Mouse (Mus musculus) mouse embryonic stem cell (cell line): ENCODE results near the gene Crocc.

Source experiments
- in situ Hi-C, 2 experiments: fragments of 300-500 bp; cut with MboI; formaldehyde crosslinking; loops; 1 replicate in 1 of 2; 3 replicates in 1 of 2; pipeline ENCODE4 v1.14.3; 2019 to 2020; ENCODE audit warnings: low sequenced_read_pairs in 2 of 2, low pct_unique_long_range_greater_than_20kb in 1 of 2, mixed read lengths in 1 of 2; ENCODE audit not compliant: unreplicated experiment in 1 of 2

The Crocc gene

DNA sequence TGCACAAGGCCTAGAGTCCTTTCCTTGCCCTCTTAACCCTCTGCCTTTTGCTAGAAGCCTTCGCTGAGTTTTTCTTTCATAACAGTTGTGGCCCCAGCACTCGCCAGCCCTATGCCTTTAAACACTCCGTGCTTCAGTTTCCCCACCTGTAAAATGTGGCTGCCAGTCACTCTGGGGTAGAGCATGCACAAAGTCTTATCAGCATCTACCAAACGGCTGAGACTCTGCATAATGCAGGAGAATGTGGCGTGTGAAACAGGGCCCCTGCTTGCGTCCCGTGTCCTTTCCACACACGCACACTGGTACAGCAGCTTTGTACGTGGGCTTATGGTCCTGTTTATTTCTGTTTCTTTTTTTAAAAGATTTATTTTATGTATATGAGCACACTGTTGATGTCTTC is 63.5 kb downstream of the Crocc start:
- in situ Hi-C loops = no loop called here

- in situ Hi-C loops = no loop called here
These were observed 64.5 kb downstream of the Crocc start for GRCm38 (mm10) chr4:140995811-140996210.

DNA sequence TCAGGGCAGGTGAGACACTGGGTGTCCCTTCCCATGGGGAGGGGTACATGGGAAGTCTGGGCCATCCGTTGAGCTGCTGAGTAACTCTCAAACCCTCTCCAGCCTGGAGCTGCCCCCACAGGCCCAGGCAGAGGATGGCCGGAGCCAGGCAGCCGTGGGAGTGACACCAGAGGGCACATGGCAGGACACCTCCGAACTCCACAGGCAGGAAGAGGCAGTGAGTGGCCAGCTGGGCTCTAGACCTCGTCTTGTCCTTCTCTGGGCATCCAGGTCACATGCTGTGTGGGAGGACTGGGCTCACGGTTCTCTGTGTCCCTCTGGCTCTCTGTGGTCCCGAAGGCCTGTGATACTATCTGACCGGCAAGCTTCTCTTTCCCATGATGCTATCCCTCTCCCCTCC is 66.5 kb downstream of the Crocc start:
- in situ Hi-C loops = no loop called here

DNA sequence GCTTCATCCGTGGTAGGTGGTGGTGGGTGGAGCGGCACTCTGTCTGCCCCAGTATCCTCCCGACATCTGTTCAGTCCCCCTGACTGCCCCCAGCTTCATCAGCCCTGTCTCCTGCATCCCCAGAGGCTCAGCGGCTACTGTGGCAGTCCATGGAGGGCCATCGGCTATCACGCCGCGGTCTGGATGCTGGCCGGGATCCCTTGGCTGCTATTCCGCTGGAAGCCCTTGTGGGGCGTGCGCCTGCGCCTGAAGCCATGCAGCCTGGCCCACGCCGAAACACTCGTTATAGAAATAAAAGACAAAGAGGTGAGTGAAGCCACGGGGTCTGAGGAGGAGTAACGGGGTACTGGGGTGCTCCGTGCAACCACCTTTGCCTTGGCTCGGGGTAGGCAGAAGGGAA is 68.1 kb downstream of the Crocc start:
- in situ Hi-C loops = no loop called here

- in situ Hi-C loops = no loop called here
These were observed 70.9 kb downstream of the Crocc start for GRCm38 (mm10) chr4:140989447-140989846.

GRCm38 (mm10) chr4:140988706-140989290 is 71.6 kb downstream of the Crocc start:
- in situ Hi-C loops = no loop called here

- in situ Hi-C loops = no loop called here
These were observed 72.9 kb downstream of the Crocc start for GRCm38 (mm10) chr4:140987476-140987875.

GRCm38 (mm10) chr4:140986711-140987395 is 73.5 kb downstream of the Crocc start, which contains the start of gene Atp13a2:
TSS of gene Atp13a2 (plus strand) at chr4:140986873.
- in situ Hi-C loops = no loop called here

DNA sequence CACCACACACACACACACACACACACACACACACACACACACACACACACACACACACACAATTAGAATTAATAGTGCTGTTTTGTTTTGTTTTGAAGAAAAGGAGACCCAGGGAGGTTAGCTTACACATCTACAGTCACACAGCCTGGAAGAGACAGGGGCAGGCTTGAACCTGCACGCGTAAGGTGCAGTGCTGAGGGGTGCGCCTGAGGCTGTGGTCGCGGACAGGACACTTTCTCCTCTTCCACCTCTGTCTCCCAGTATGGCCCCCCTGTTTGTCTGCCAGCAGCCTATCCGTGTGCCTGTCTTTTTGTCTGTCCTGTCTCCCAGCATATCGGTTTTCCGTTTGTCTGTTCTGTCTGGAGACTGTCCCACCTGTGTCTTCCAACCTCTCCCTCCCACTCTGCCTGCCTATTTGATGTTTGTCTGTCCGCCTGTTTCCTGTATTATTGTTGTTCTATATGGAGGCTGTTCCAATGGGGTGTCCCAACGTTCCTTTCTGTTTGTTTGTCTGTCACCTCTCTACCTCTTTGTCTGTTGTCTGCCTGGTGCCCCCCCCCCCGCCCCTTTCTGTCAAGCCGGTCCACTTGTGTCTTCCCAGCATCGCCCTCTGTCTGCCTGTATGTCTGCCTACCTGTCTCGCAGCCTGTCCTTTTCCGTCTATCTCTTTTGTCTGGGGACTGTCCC is 74.2 kb downstream of the Crocc start:
- in situ Hi-C loops = no loop called here

DNA sequence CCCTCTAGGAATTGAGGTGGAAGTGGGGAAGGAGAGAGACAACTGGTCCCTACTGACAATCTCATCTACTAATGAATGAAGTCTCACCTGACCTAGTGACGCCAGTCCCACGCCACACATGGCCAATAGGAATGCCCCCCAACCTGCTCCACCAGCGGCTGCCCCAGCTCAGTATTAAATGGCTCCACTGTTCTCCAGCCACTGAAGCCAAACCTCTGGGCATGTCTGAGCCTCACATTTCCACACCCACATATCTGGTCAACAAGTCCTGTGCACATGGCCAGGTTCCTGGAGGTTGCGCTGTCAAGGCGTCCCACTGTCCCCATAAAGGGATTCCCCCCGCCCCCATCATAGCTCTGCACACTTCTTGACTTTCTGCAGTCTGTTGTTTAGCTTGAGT is 75.8 kb downstream of the Crocc start:
- in situ Hi-C loops = no loop called here

DNA sequence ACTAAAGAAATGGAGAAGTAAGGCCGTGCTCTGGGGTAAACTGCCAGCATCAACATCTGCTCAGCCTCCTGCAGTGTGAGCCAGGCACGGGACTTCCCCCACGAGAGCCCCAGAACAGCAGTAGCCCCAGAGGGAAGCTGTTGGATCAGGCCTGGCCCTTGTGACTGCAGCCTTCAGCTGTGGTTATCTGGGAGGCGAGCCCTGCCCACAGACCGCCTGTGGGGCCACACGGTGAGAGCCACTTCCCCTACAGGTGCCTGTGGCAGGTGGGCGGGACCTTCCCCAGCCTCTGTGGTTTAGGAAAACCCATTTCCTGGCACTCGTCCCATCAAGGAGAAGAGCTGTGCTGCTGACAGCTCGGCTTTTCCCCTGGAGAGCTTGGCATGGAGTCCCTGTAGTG is 76.9 kb downstream of the Crocc start:
- in situ Hi-C loops = no loop called here

DNA sequence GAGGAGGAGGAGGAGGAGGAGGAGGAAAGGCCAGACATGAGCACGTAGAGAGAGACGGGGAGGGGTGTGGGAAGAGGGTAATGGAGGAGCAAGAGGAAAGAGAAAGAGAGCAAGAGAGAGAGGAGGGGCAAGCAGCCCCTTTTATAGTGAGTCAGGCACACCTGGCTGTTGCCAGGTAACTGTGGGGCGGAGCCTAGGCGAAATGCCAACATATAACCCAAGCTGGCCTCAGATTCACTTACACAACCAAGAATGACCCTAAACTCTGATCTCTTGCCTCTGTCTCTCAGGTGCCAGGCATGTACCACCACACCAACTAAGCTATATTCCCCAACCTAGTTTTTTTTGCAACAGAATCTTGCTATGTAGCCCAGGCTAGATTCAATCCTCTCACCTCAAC is 77.5 kb downstream of the Crocc start:
- in situ Hi-C loops = no loop called here

DNA sequence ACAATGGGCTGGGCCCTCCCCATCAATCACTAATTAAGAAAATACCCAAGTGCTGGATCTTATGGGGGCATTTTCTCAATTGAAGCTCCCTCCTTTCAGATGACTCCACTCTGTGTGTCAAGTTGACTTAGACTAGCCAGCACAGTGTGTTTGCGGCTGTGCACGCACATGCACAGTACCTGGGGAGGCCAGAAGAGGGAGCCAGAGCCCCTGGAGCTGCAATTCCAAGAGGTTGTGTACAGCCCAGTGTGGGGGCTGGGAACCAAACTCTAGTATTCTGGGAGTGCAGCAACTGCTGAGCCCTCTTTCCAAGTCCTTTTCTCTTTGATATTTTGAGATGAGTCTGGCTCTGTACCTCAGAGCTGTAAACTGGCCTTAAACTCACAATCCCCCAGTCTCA is 78.7 kb downstream of the Crocc start:
- in situ Hi-C loops = no loop called here

- in situ Hi-C loops = loop anchor here in 1 of 2 experiments (10.0 kb wide), 1 partner anchor 47 kb away; no protein-coding TSS in a partner anchor
These were observed 82.3 kb downstream of the Crocc start for GRCm38 (mm10) chr4:140977886-140978692.

DNA sequence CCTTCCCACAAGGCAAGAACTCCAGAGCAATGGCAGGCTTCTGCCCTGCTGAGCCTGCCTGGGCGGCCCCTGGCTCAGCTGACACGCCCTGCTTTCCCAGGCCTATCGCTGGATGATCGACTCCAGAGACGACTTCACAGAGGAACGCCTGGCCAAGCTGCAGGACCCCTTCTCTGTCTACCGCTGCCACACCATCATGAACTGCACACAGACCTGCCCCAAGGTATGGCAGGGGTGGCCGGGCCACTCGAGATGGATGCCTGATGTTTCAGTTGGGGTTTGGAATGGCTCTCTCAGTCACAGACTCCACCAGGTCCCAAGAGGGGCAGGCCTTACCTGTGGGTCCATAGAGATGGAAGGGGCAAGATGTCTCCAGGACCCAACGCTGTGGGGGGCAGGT is 83.1 kb downstream of the Crocc start:
- in situ Hi-C loops = loop anchor here in 1 of 2 experiments (10.0 kb wide), 1 partner anchor 48 kb away; no protein-coding TSS in a partner anchor

- in situ Hi-C loops = loop anchor here in 1 of 2 experiments (10.0 kb wide), 1 partner anchor 49 kb away; no protein-coding TSS in a partner anchor
These were observed 85.0 kb downstream of the Crocc start for GRCm38 (mm10) chr4:140975356-140975755.

GRCm38 (mm10) chr4:140974408-140974807 is 85.9 kb downstream of the Crocc start:
- in situ Hi-C loops = loop anchor here in 1 of 2 experiments (10.0 kb wide), 1 partner anchor 50 kb away; no protein-coding TSS in a partner anchor

GRCm38 (mm10) chr4:140971691-140972090 is 88.7 kb downstream of the Crocc start:
- in situ Hi-C loops = loop anchor here in 1 of 2 experiments (10.0 kb wide), 1 partner anchor 53 kb away; no protein-coding TSS in a partner anchor
